In the genomic region with DNA sequence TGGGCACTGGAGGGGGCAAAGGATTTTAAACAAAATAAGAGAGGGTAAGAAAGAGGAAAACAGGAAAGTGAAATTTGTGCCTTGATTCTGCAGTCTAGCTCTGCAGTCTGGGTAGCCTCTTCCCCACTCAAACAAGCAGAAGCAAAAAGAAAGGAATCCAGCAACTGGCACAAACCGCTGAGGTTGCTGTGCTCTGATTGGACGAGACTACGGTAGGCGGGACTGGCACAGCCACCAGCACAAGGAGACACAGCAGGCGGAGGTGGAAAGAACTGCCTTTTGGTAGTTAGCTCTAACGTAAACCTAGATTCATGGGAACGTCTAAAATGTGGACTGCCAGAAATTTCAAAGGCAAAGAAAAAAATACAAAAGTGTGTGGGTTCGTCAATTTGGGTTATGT, we compare ENCODE assay signal across 12 mouse cellular contexts. TPM values are rescaled to one million over a fixed set of nuclear protein-coding genes. Genes with fewer than 3 reads are reported as not detected.
A peak's percentile ranks its signal among the peaks of the same experiment; 100 is the strongest.
DNase-seq lines count a peak whose midpoint lies in the region; ATAC-seq and TF ChIP-seq lines count a peak whose summit lies in the region.
"Had no signal": no experiment of that assay in that cellular context is flagged by ENCODE, and none has a peak within 500 bp of the region (broad histone marks: within the 10 kb centered on the region; RNA-seq: fewer than 3 reads in every experiment).

No protein-coding gene starts in this region.

- H3K9ac ChIP-seq in midbrain, postnatal 0 days (replicated peaks; ENCODE audit: low read length, poor library complexity, severe bottlenecking): no peak overlapping the region
- H3K9ac ChIP-seq: embryonic facial prominence, embryonic 15.5 days had no signal

- WGBS in midbrain, postnatal 0 days: 8% methylated on average over 8 of the region's 8 CpGs

- H3K27me3 ChIP-seq in midbrain, postnatal 0 days (ENCODE audit: insufficient read depth, low read length): peaks cover 34% of the 10 kb centered on the region

- peak; percentile 70 for DNase-seq in heart, adult 11 months
- no peak for DNase-seq in heart, adult 9 months (ENCODE audit: low spot score in 2 of 2)
- peak; percentile 86 to 89 for DNase-seq in cerebellum, postnatal 14 days
- DNase-seq in midbrain, postnatal 0 days (ENCODE audit: low spot score): peak; percentile 61
- DNase-seq in adrenal gland, postnatal 4 days (ENCODE audit: low spot score in 2 of 2): no peak
- DNase-seq in heart, postnatal 10 days: no peak
- DNase-seq in B cell, adult 2 months: no peak
- DNase-seq: heart, postnatal 14 days; layer of hippocampus, adult 9-11 months; lung, adult 18-20 months had no signal

- peaks cover 4% of the 10 kb centered on the region; the same call in 1 of the 2 replicates for H3K4me1 ChIP-seq in midbrain, postnatal 0 days (ENCODE audit: insufficient read depth, low read length)
- H3K4me1 ChIP-seq: embryonic facial prominence, embryonic 15.5 days had no signal

- no peak overlapping the region for H3K4me2 ChIP-seq in midbrain, postnatal 0 days (ENCODE audit: low read depth, low read length, poor library complexity, severe bottlenecking)
- H3K4me2 ChIP-seq: embryonic facial prominence, embryonic 15.5 days had no signal

- H3K9me3 ChIP-seq in midbrain, postnatal 0 days (ENCODE audit: low read length): no peaks in the 10 kb centered on the region
- H3K9me3 ChIP-seq: embryonic facial prominence, embryonic 15.5 days had no signal

- intact Hi-C loops in heart, postnatal 10 days (cut with DNase I): no loop called here

- H3K4me3 ChIP-seq in midbrain, postnatal 0 days (ENCODE audit: low read depth, low read length): no peak overlapping the region
- H3K4me3 ChIP-seq: embryonic facial prominence, embryonic 15.5 days had no signal

- ATAC-seq in hematopoietic stem cell, adult 5-6 weeks (replicated peaks in 1 of 2; ENCODE audit: insufficient read depth in 1 of 2, low FRiP score in 2 of 2, low TSS enrichment in 1 of 2, low read depth in 1 of 2, poor library complexity in 2 of 2, severe bottlenecking in 2 of 2): peak; percentile 39 to 53; a peak in 3 of 4 replicates
- ATAC-seq in midbrain, postnatal 0 days (ENCODE audit: low FRiP score): peak; percentile 42; the same call in 1 of the 2 replicates

- no peak for TF ChIP-seq CTCF in midbrain, postnatal 0 days (IDR thresholded peaks at IDR 0.05)

- no peak overlapping the region for H3K27ac ChIP-seq in midbrain, postnatal 0 days (ENCODE audit: low read depth, low read length)
- H3K27ac ChIP-seq: embryonic facial prominence, embryonic 15.5 days had no signal

- no peaks in the 10 kb centered on the region for H3K36me3 ChIP-seq in midbrain, postnatal 0 days (ENCODE audit: insufficient read depth, low read length)
- H3K36me3 ChIP-seq: embryonic facial prominence, embryonic 15.5 days had no signal

RNA-seq across cellular contexts. Expression of gene Barhl2, which starts 11.4 kb away (rescaled TPM):
- total RNA-seq in hematopoietic stem cell, adult 5-6 weeks (2017): not detected in 2 replicates
- total RNA-seq in midbrain, postnatal 0 days (2014; rRNA removed): 27.6 and 28.0 TPM in 2 replicates
- 5.7 and 6.5 TPM in 2 replicates for polyA plus RNA-seq in midbrain, postnatal 0 days (2015; fragmentation: Nextera tagmentation; extraction: Ambion mirVana)
- total RNA-seq in adrenal gland, postnatal 4 days (2021): not detected
- total RNA-seq in heart, postnatal 10 days (2021): not detected
- total RNA-seq: heart, postnatal 14 days had no signal
- polyA plus RNA-seq: embryonic facial prominence, embryonic 15.5 days had no signal

Comparison
In these comparisons a context has a peak if more than half of its experiments do, and no peak if none do; other contexts are left out.
1. DNase-seq: peak in heart, adult 11 months (single experiment), cerebellum, postnatal 14 days (2 of 2) and midbrain, postnatal 0 days (single experiment); none in heart, adult 9 months (0 of 2), adrenal gland, postnatal 4 days (0 of 2), heart, postnatal 10 days (0 of 2) and B cell, adult 2 months (0 of 2).
2. RNA of gene Barhl2, which starts 11.4 kb away (total RNA-seq): 27.6 to 28.0 TPM in midbrain, postnatal 0 days; not detected in adrenal gland, postnatal 4 days, not detected in hematopoietic stem cell, adult 5-6 weeks and not detected in heart, postnatal 10 days; every median in the first group is over 10 times any median in the second.